Mouse (Mus musculus): ENCODE measurements around the gene Iqgap2. TPM values are rescaled to one million over a fixed set of nuclear protein-coding genes. Genes with fewer than 3 reads are reported as not detected.

Iqgap2 gene
- polyA plus RNA-seq, 1 experiment from 2014 or later, result 16.6 TPM

- no peak overlapping the region for H3K4me3 ChIP-seq
- no peaks in the 10 kb centered on the region for H3K9me3 ChIP-seq
- 36% methylated on average over 7 of the region's 7 CpGs for WGBS
- H3K27me3 ChIP-seq, result 0 out of 2 replicates have a peak, but pooled peaks cover 2% of the 10 kb centered on the region
- no peak overlapping the region for H3K4me2 ChIP-seq (replicated peaks)
- no peak overlapping the region for H3K9ac ChIP-seq
- H3K4me1 ChIP-seq, result peaks cover 12% of the 10 kb centered on the region; the same call in 1 of the 2 replicates
- ATAC-seq (ENCODE audit: insufficient number of reproducible peaks, insufficient read depth, low FRiP score, low TSS enrichment), result no peak
- H3K27ac ChIP-seq, result no peak overlapping the region
- no peaks in the 10 kb centered on the region for H3K36me3 ChIP-seq
Observed at GRCm38 (mm10) chr13:95849501-95850007, 42.2 kb downstream of the Iqgap2 start.

- no peak overlapping the region for H3K4me3 ChIP-seq
- no peak overlapping the region for H3K27ac ChIP-seq
- WGBS, result 68% methylated on average over 5 of the region's 5 CpGs
- H3K9me3 ChIP-seq, result no peaks in the 10 kb centered on the region
- no peak overlapping the region for H3K9ac ChIP-seq
- peaks cover 12% of the 10 kb centered on the region; the same call in 1 of the 2 replicates for H3K4me1 ChIP-seq
- H3K36me3 ChIP-seq, result no peaks in the 10 kb centered on the region
- H3K27me3 ChIP-seq, result 0 out of 2 replicates have a peak, but pooled peaks cover 2% of the 10 kb centered on the region
- no peak for ATAC-seq (ENCODE audit: insufficient number of reproducible peaks, insufficient read depth, low FRiP score, low TSS enrichment)
- no peak overlapping the region for H3K4me2 ChIP-seq (replicated peaks)
Observed at GRCm38 (mm10) chr13:95846364-95846763, 45.4 kb downstream of the Iqgap2 start.

- 89% methylated on average over 3 of the region's 3 CpGs for WGBS
- Histone ChIP-seq H3K9me3 (no peaks in the 10 kb centered on the region), H3K4me1 (peaks cover 7% of the 10 kb centered on the region; the same call in 1 of the 2 replicates), H3K27ac (no peak overlapping the region), H3K9ac (no peak overlapping the region), H3K36me3 (no peaks in the 10 kb centered on the region), H3K4me2 (replicated peaks) (no peak overlapping the region), H3K27me3 (0 out of 2 replicates have a peak, but pooled peaks cover 2% of the 10 kb centered on the region), H3K4me3 (no peak overlapping the region)
- no peak for ATAC-seq (ENCODE audit: insufficient number of reproducible peaks, insufficient read depth, low FRiP score, low TSS enrichment)
Observed at GRCm38 (mm10) chr13:95844950-95845349, 46.8 kb downstream of the Iqgap2 start.

- 82% methylated on average over 10 of the region's 10 CpGs for WGBS
- H3K9me3 ChIP-seq, result no peaks in the 10 kb centered on the region
- no peak overlapping the region for H3K9ac ChIP-seq
- ATAC-seq (ENCODE audit: insufficient number of reproducible peaks, insufficient read depth, low FRiP score, low TSS enrichment), result no peak
- no peak overlapping the region for H3K4me3 ChIP-seq
- no peaks in the 10 kb centered on the region for H3K36me3 ChIP-seq
- no peak overlapping the region for H3K4me2 ChIP-seq (replicated peaks)
- no peak overlapping the region for H3K27ac ChIP-seq
- H3K4me1 ChIP-seq, result no peaks in the 10 kb centered on the region
- H3K27me3 ChIP-seq, result no peaks in the 10 kb centered on the region
Observed at GRCm38 (mm10) chr13:95843411-95844026, 48.2 kb downstream of the Iqgap2 start.

- H3K36me3 ChIP-seq, result no peaks in the 10 kb centered on the region
- H3K9me3 ChIP-seq, result no peaks in the 10 kb centered on the region
- H3K4me3 ChIP-seq, result no peak overlapping the region
- H3K27me3 ChIP-seq, result no peaks in the 10 kb centered on the region
- no peak overlapping the region for H3K27ac ChIP-seq
- H3K4me1 ChIP-seq, result no peaks in the 10 kb centered on the region
- 85% methylated on average over 7 of the region's 7 CpGs for WGBS
- ATAC-seq (ENCODE audit: insufficient number of reproducible peaks, insufficient read depth, low FRiP score, low TSS enrichment), result no peak
- no peak overlapping the region for H3K4me2 ChIP-seq (replicated peaks)
- no peak overlapping the region for H3K9ac ChIP-seq
Observed at GRCm38 (mm10) chr13:95842803-95843202, 48.9 kb downstream of the Iqgap2 start.

GRCm38 (mm10) chr13:95841946-95842345 is 49.8 kb downstream of the Iqgap2 start:
- Histone ChIP-seq H3K4me1 (no peaks in the 10 kb centered on the region), H3K9me3 (no peaks in the 10 kb centered on the region), H3K4me2 (replicated peaks) (no peak overlapping the region), H3K27me3 (no peaks in the 10 kb centered on the region), H3K4me3 (no peak overlapping the region), H3K36me3 (no peaks in the 10 kb centered on the region), H3K27ac (no peak overlapping the region), H3K9ac (no peak overlapping the region)
- 64% methylated on average over 1 of the region's 1 CpGs for WGBS
- ATAC-seq (ENCODE audit: insufficient number of reproducible peaks, insufficient read depth, low FRiP score, low TSS enrichment), result no peak

GRCm38 (mm10) chr13:95836944-95837343 is 54.8 kb downstream of the Iqgap2 start:
- 92% methylated on average over 3 of the region's 3 CpGs for WGBS
- H3K4me2 ChIP-seq (replicated peaks), result no peak overlapping the region
- peaks cover 9% of the 10 kb centered on the region; the same call in 1 of the 2 replicates for H3K4me1 ChIP-seq
- H3K27ac ChIP-seq, result no peak overlapping the region
- no peak overlapping the region for H3K4me3 ChIP-seq
- no peaks in the 10 kb centered on the region for H3K27me3 ChIP-seq
- H3K9ac ChIP-seq, result no peak overlapping the region
- H3K36me3 ChIP-seq, result no peaks in the 10 kb centered on the region; the same call in 1 of the 2 replicates
- ATAC-seq (ENCODE audit: insufficient number of reproducible peaks, insufficient read depth, low FRiP score, low TSS enrichment), result no peak
- H3K9me3 ChIP-seq, result no peaks in the 10 kb centered on the region

- WGBS, result 82% methylated on average over 6 of the region's 6 CpGs
- H3K4me1 ChIP-seq, result peaks cover 10% of the 10 kb centered on the region; the same call in 1 of the 2 replicates
- H3K27ac ChIP-seq, result no peak overlapping the region
- H3K9ac ChIP-seq, result no peak overlapping the region
- no peaks in the 10 kb centered on the region; the same call in 1 of the 2 replicates for H3K36me3 ChIP-seq
- no peaks in the 10 kb centered on the region for H3K9me3 ChIP-seq
- no peak overlapping the region for H3K4me3 ChIP-seq
- no peak overlapping the region for H3K4me2 ChIP-seq (replicated peaks)
- ATAC-seq (ENCODE audit: insufficient number of reproducible peaks, insufficient read depth, low FRiP score, low TSS enrichment), result no peak
- no peaks in the 10 kb centered on the region for H3K27me3 ChIP-seq
Observed at GRCm38 (mm10) chr13:95833473-95833872, 58.2 kb downstream of the Iqgap2 start.

GRCm38 (mm10) chr13:95832712-95833111 is 59.0 kb downstream of the Iqgap2 start:
- Histone ChIP-seq H3K9me3 (no peaks in the 10 kb centered on the region), H3K9ac (no peak overlapping the region), H3K4me1 (peaks cover 10% of the 10 kb centered on the region; the same call in 1 of the 2 replicates), H3K4me2 (replicated peaks) (no peak overlapping the region), H3K27ac (no peak overlapping the region), H3K27me3 (no peaks in the 10 kb centered on the region), H3K36me3 (no peaks in the 10 kb centered on the region; the same call in 1 of the 2 replicates), H3K4me3 (no peak overlapping the region)
- WGBS, result 32% methylated on average over 3 of the region's 3 CpGs
- no peak for ATAC-seq (ENCODE audit: insufficient number of reproducible peaks, insufficient read depth, low FRiP score, low TSS enrichment)

GRCm38 (mm10) chr13:95831760-95832159 is 60.0 kb downstream of the Iqgap2 start:
- no peaks in the 10 kb centered on the region; the same call in 1 of the 2 replicates for H3K36me3 ChIP-seq
- no peak overlapping the region for H3K4me3 ChIP-seq
- H3K27me3 ChIP-seq, result no peaks in the 10 kb centered on the region
- no peak for ATAC-seq (ENCODE audit: insufficient number of reproducible peaks, insufficient read depth, low FRiP score, low TSS enrichment)
- peaks cover 10% of the 10 kb centered on the region; the same call in 1 of the 2 replicates for H3K4me1 ChIP-seq
- H3K9me3 ChIP-seq, result no peaks in the 10 kb centered on the region
- no peak overlapping the region for H3K27ac ChIP-seq
- H3K4me2 ChIP-seq (replicated peaks), result no peak overlapping the region
- no peak overlapping the region for H3K9ac ChIP-seq

GRCm38 (mm10) chr13:95829431-95830171 is 62.1 kb downstream of the Iqgap2 start:
- Histone ChIP-seq H3K4me3 (no peak overlapping the region), H3K9me3 (no peaks in the 10 kb centered on the region), H3K4me1 (peaks cover 10% of the 10 kb centered on the region; the same call in 1 of the 2 replicates), H3K4me2 (replicated peaks) (no peak overlapping the region), H3K36me3 (no peaks in the 10 kb centered on the region; the same call in 1 of the 2 replicates), H3K27me3 (no peaks in the 10 kb centered on the region), H3K27ac (no peak overlapping the region), H3K9ac (no peak overlapping the region)
- no peak for ATAC-seq (ENCODE audit: insufficient number of reproducible peaks, insufficient read depth, low FRiP score, low TSS enrichment)
- 89% methylated on average over 7 of the region's 7 CpGs for WGBS

GRCm38 (mm10) chr13:95828616-95829015 is 63.1 kb downstream of the Iqgap2 start:
- ATAC-seq (ENCODE audit: insufficient number of reproducible peaks, insufficient read depth, low FRiP score, low TSS enrichment), result no peak
- Histone ChIP-seq H3K4me2 (replicated peaks) (no peak overlapping the region), H3K27me3 (no peaks in the 10 kb centered on the region), H3K27ac (no peak overlapping the region), H3K36me3 (no peaks in the 10 kb centered on the region), H3K4me3 (no peak overlapping the region), H3K9me3 (no peaks in the 10 kb centered on the region), H3K4me1 (peaks cover 10% of the 10 kb centered on the region; the same call in 1 of the 2 replicates), H3K9ac (no peak overlapping the region)
- 86% methylated on average over 5 of the region's 5 CpGs for WGBS

All from embryonic facial prominence, embryonic 12.5 days (tissue).